Mouse (Mus musculus) embryo, embryonic 10 days (tissue): ENCODE measurements at regions not wholly inside any gene's neighbourhood (a gene's known extent, or its start where the extent isn't known, plus 50 kb on each side); places are given as distances from the start of the nearest gene placed in this dataset.
A peak's percentile ranks its signal among the peaks of the same experiment; 100 is the strongest.

Experiments used
- DNase-seq: peaks from one replicate; pipeline ENCODE4 v3.0.0-alpha.2; 2015; ENCODE audit warnings: low spot score

GRCm38 (mm10) chr9:30772456-30772855, 149.8 kb downstream of the Adamts15 start:
- no peak for DNase-seq

GRCm38 (mm10) chr9:30770436-30771173, 151.6 kb downstream of the Adamts15 start:
- no peak for DNase-seq

- no peak for DNase-seq
These were observed 152.9 kb downstream of the Adamts15 start for GRCm38 (mm10) chr9:30769435-30769729.

- DNase-seq = no peak
These were observed 153.4 kb downstream of the Adamts15 start for GRCm38 (mm10) chr9:30768665-30769434.

GRCm38 (mm10) chr9:30766701-30767100, 155.6 kb downstream of the Adamts15 start:
- DNase-seq = no peak

GRCm38 (mm10) chr9:30766171-30766570, 156.1 kb downstream of the Adamts15 start:
- no peak for DNase-seq

GRCm38 (mm10) chr9:30765017-30765569, 157.2 kb downstream of the Adamts15 start:
- DNase-seq = peak; percentile 16

GRCm38 (mm10) chr9:30762913-30763312, 159.3 kb downstream of the Adamts15 start:
- DNase-seq = no peak

- DNase-seq = no peak
These were observed 164.1 kb downstream of the Adamts15 start for GRCm38 (mm10) chr9:30758121-30758520.

GRCm38 (mm10) chr9:30757406-30757805, 164.8 kb downstream of the Adamts15 start:
- no peak for DNase-seq

GRCm38 (mm10) chr9:30756796-30757195, 165.5 kb downstream of the Adamts15 start:
- DNase-seq = no peak

GRCm38 (mm10) chr9:30755586-30755985, 166.7 kb downstream of the Adamts15 start:
- no peak for DNase-seq

GRCm38 (mm10) chr9:30754826-30755225, 167.4 kb downstream of the Adamts15 start:
- no peak for DNase-seq

GRCm38 (mm10) chr9:30743471-30743870, 178.8 kb downstream of the Adamts15 start:
- peak; percentile 50 for DNase-seq

GRCm38 (mm10) chr9:30742471-30743098, 179.7 kb downstream of the Adamts15 start:
- DNase-seq = peak; percentile 32

GRCm38 (mm10) chr9:30731687-30732086, 190.6 kb downstream of the Adamts15 start:
- peak; percentile 11 for DNase-seq

- no peak for DNase-seq
These were observed 198.7 kb downstream of the Adamts15 start for GRCm38 (mm10) chr9:30723364-30724070.

- DNase-seq = no peak
These were observed 200.4 kb downstream of the Adamts15 start for GRCm38 (mm10) chr9:30721861-30722260.

GRCm38 (mm10) chr9:30716421-30717170, 205.7 kb downstream of the Adamts15 start:
- no peak for DNase-seq

- no peak for DNase-seq
These were observed 212.1 kb downstream of the Adamts15 start for GRCm38 (mm10) chr9:30710131-30710530.

GRCm38 (mm10) chr9:30699848-30700247, 222.4 kb downstream of the Adamts15 start:
- peak; percentile 70 for DNase-seq
